Mouse (Mus musculus) stomach, embryonic 16.5 days (tissue): ENCODE results near the gene Nf2. TPM values are rescaled to one million over a fixed set of nuclear protein-coding genes. Genes with fewer than 3 reads are reported as not detected.

Experiments used
- microRNA-seq: library from miRNA; unstranded; fragments of <30 nt; microRNA quantifications from one replicate; pipeline ENCODE4, GENCODE M21; 2016
- polyA plus RNA-seq: library from polyadenylated mRNA; unstranded; fragments of >200 nt; fragmentation: Nextera tagmentation; extraction: Ambion mirVana; gene quantifications from 2 replicates; pipeline ENCODE4 v1.2.1, GENCODE M21; 2015

The Nf2 gene
- polyA plus RNA-seq, 1 experiment from 2014 or later = 39.6 TPM

Small RNA genes within 50 kb of the gene (microRNA-seq; reads per million reads assigned to microRNA genes)
- gene Mir6918 = not detected

Other genes with a start within 250 kb of the Nf2 start
- gene Gm11032, start 229.5 kb downstream of the Nf2 start, polyA plus RNA-seq = not detected in 2 replicates
- 34.2 and 37.1 TPM in 2 replicates for gene Ascc2, start 211.8 kb downstream of the Nf2 start, polyA plus RNA-seq
- gene Uqcr10, start 145.2 kb downstream of the Nf2 start, polyA plus RNA-seq = 963 and 971 TPM in 2 replicates
- gene Zmat5, start 144.9 kb downstream of the Nf2 start, polyA plus RNA-seq = 61.4 and 68.2 TPM in 2 replicates
- gene Cabp7, start 102.8 kb downstream of the Nf2 start, polyA plus RNA-seq = 0.15 and 0.27 TPM in 2 replicates
- 53.4 and 57.0 TPM in 2 replicates for gene Nipsnap1, start 24.4 kb upstream of the Nf2 start, polyA plus RNA-seq
- gene Thoc5, start 45.8 kb upstream of the Nf2 start, polyA plus RNA-seq = 29.8 and 30.3 TPM in 2 replicates
- 0.30 and 0.45 TPM in 2 replicates for gene Nefh, start 98.5 kb upstream of the Nf2 start, polyA plus RNA-seq
- 64.7 and 79.1 TPM in 2 replicates for gene Ap1b1, start 137.3 kb upstream of the Nf2 start, polyA plus RNA-seq
- gene Rasl10a, start 208.6 kb upstream of the Nf2 start, polyA plus RNA-seq = 0.49 and 1.8 TPM in 2 replicates
- 11.0 and 14.1 TPM in 2 replicates for gene Gas2l1, start 215.8 kb upstream of the Nf2 start, polyA plus RNA-seq
- 24.8 and 25.2 TPM in 2 replicates for gene Rhbdd3, start 249.4 kb upstream of the Nf2 start, polyA plus RNA-seq
- 530 and 537 TPM in 2 replicates for gene Ewsr1, start 249.7 kb upstream of the Nf2 start, polyA plus RNA-seq